Mouse (Mus musculus): Measurements from ENCODE around the gene Bbx. TPM values are rescaled to one million over a fixed set of nuclear protein-coding genes. Genes with fewer than 3 reads are reported as not detected.

Gene Bbx
- total RNA-seq, 1 experiment = 31.2 TPM

GRCm38 (mm10) chr16:50380682-50381350, 51.4 kb downstream of the Bbx start:
- peaks cover 0 to 3% of the 10 kb centered on the region in 2 experiments; a peak in 2 of 4 replicates for H3K4me1 ChIP-seq (ENCODE audit: control insufficient read depth in 2 of 2, insufficient read depth in 2 of 2, low read length in 2 of 2, poor library complexity in 1 of 2)
- in situ Hi-C loops (cut with MboI; ENCODE audit: low sequenced_read_pairs in 2 of 2, unreplicated experiment in 2 of 2) = loop anchor here (25.0 kb wide), 1 partner anchor 356 kb away; no protein-coding TSS in a partner anchor
- no peaks in the 10 kb centered on the region for H3K9me3 ChIP-seq (ENCODE audit: control insufficient read depth, insufficient read depth, low read depth, low read length)
- H3K27ac ChIP-seq (ENCODE audit: insufficient read depth, low read depth, low read length, poor library complexity, severe bottlenecking) = no peak overlapping the region
- no peaks in the 10 kb centered on the region for H3K36me3 ChIP-seq (ENCODE audit: control insufficient read depth, insufficient read depth, low read length, poor library complexity, severe bottlenecking)
- peak; percentile 63 for DNase-seq (ENCODE audit: low read depth, low spot score)
- no peak overlapping the region for H3K9ac ChIP-seq (ENCODE audit: insufficient read depth, low read depth, low read length, poor library complexity, severe bottlenecking)
- TF ChIP-seq ZC3H11A (IDR thresholded peaks at IDR 0.05; ENCODE audit: borderline replicate concordance, low read depth, low read length) = peak; percentile 23; the same call in 1 of the 2 replicates
- TF ChIP-seq MAFK (IDR thresholded peaks at IDR 0.05; ENCODE audit: insufficient read depth, low read depth, low read length) = no peak
- no peak for TF ChIP-seq CHD2 (IDR thresholded peaks at IDR 0.05; ENCODE audit: low read depth, low read length)
- H3K4me3 ChIP-seq (ENCODE audit: insufficient read depth in 1 of 2, low read depth in 1 of 2, low read length in 2 of 2, poor library complexity in 1 of 2, severe bottlenecking in 1 of 2) = peak overlapping the region in 1 of 2 experiments; percentile 39; a peak in 2 of 4 replicates

- DNase-seq (ENCODE audit: low read depth, low spot score) = no peak
- no peak for TF ChIP-seq MAFK (IDR thresholded peaks at IDR 0.05; ENCODE audit: insufficient read depth, low read depth, low read length)
- no peak for TF ChIP-seq ZC3H11A (IDR thresholded peaks at IDR 0.05; ENCODE audit: borderline replicate concordance, low read depth, low read length)
- TF ChIP-seq HCFC1 (IDR thresholded peaks at IDR 0.05; ENCODE audit: borderline replicate concordance, insufficient read depth, low read length) = no peak
- TF ChIP-seq ZNF384 (IDR thresholded peaks at IDR 0.05; ENCODE audit: low read depth, low read length) = no peak
- no peaks in the 10 kb centered on the region for H3K9me3 ChIP-seq (ENCODE audit: control insufficient read depth, insufficient read depth, low read depth, low read length)
- peaks cover 0 to 3% of the 10 kb centered on the region in 2 experiments; a peak in 2 of 4 replicates for H3K4me1 ChIP-seq (ENCODE audit: control insufficient read depth in 2 of 2, insufficient read depth in 2 of 2, low read length in 2 of 2, poor library complexity in 1 of 2)
- H3K9ac ChIP-seq (ENCODE audit: insufficient read depth, low read depth, low read length, poor library complexity, severe bottlenecking) = no peak overlapping the region
- in situ Hi-C loops (cut with MboI; ENCODE audit: low sequenced_read_pairs in 2 of 2, unreplicated experiment in 2 of 2) = loop anchor here (25.0 kb wide), 1 partner anchor 357 kb away; no protein-coding TSS in a partner anchor
- no peak overlapping the region for H3K4me3 ChIP-seq (ENCODE audit: insufficient read depth in 1 of 2, low read depth in 1 of 2, low read length in 2 of 2, poor library complexity in 1 of 2, severe bottlenecking in 1 of 2)
- no peak overlapping the region for H3K27ac ChIP-seq (ENCODE audit: insufficient read depth, low read depth, low read length, poor library complexity, severe bottlenecking)
- no peaks in the 10 kb centered on the region for H3K36me3 ChIP-seq (ENCODE audit: control insufficient read depth, insufficient read depth, low read length, poor library complexity, severe bottlenecking)
Measured at GRCm38 (mm10) chr16:50380232-50380631, 52.0 kb downstream of the Bbx start.

- no peak for TF ChIP-seq ZNF384 (IDR thresholded peaks at IDR 0.05; ENCODE audit: low read depth, low read length)
- TF ChIP-seq MAFK (IDR thresholded peaks at IDR 0.05; ENCODE audit: insufficient read depth, low read depth, low read length) = no peak
- no peak for TF ChIP-seq CHD2 (IDR thresholded peaks at IDR 0.05; ENCODE audit: low read depth, low read length)
- TF ChIP-seq ZC3H11A (IDR thresholded peaks at IDR 0.05; ENCODE audit: borderline replicate concordance, low read depth, low read length) = no peak
- TF ChIP-seq HCFC1 (IDR thresholded peaks at IDR 0.05; ENCODE audit: borderline replicate concordance, insufficient read depth, low read length) = no peak
- no peaks in the 10 kb centered on the region for H3K36me3 ChIP-seq (ENCODE audit: control insufficient read depth, insufficient read depth, low read length, poor library complexity, severe bottlenecking)
- no peaks in the 10 kb centered on the region for H3K4me1 ChIP-seq (ENCODE audit: control insufficient read depth in 2 of 2, insufficient read depth in 2 of 2, low read length in 2 of 2, poor library complexity in 1 of 2)
- in situ Hi-C loops (cut with MboI; ENCODE audit: low sequenced_read_pairs in 2 of 2, unreplicated experiment in 2 of 2) = loop anchor here (25.0 kb wide), 1 partner anchor 363 kb away; no protein-coding TSS in a partner anchor
- no peaks in the 10 kb centered on the region for H3K9me3 ChIP-seq (ENCODE audit: control insufficient read depth, insufficient read depth, low read depth, low read length)
- no peak overlapping the region for H3K4me3 ChIP-seq (ENCODE audit: insufficient read depth in 1 of 2, low read depth in 1 of 2, low read length in 2 of 2, poor library complexity in 1 of 2, severe bottlenecking in 1 of 2)
- peak; percentile 46 for DNase-seq (ENCODE audit: low read depth, low spot score)
- H3K27ac ChIP-seq (ENCODE audit: insufficient read depth, low read depth, low read length, poor library complexity, severe bottlenecking) = no peak overlapping the region
- H3K9ac ChIP-seq (ENCODE audit: insufficient read depth, low read depth, low read length, poor library complexity, severe bottlenecking) = no peak overlapping the region
Measured at GRCm38 (mm10) chr16:50374611-50375010, 57.6 kb downstream of the Bbx start.

- Histone ChIP-seq H3K36me3 (ENCODE audit: control insufficient read depth, insufficient read depth, low read length, poor library complexity, severe bottlenecking) (no peaks in the 10 kb centered on the region), H3K4me1 (ENCODE audit: control insufficient read depth in 2 of 2, insufficient read depth in 2 of 2, low read length in 2 of 2, poor library complexity in 1 of 2) (no peaks in the 10 kb centered on the region), H3K4me3 (ENCODE audit: insufficient read depth in 1 of 2, low read depth in 1 of 2, low read length in 2 of 2, poor library complexity in 1 of 2, severe bottlenecking in 1 of 2) (no peak overlapping the region), H3K9ac (ENCODE audit: insufficient read depth, low read depth, low read length, poor library complexity, severe bottlenecking) (no peak overlapping the region), H3K27ac (ENCODE audit: insufficient read depth, low read depth, low read length, poor library complexity, severe bottlenecking) (no peak overlapping the region), H3K9me3 (ENCODE audit: control insufficient read depth, insufficient read depth, low read depth, low read length) (no peaks in the 10 kb centered on the region)
- in situ Hi-C loops (cut with MboI; ENCODE audit: low sequenced_read_pairs in 2 of 2, unreplicated experiment in 2 of 2) = no loop called here
- DNase-seq (ENCODE audit: low read depth, low spot score) = no peak
- no peak for TF ChIP-seq MAFK (IDR thresholded peaks at IDR 0.05; ENCODE audit: insufficient read depth, low read depth, low read length)
- TF ChIP-seq HCFC1 (IDR thresholded peaks at IDR 0.05; ENCODE audit: borderline replicate concordance, insufficient read depth, low read length) = no peak
Measured at GRCm38 (mm10) chr16:50373685-50374084, 58.5 kb downstream of the Bbx start.

- no peak overlapping the region for H3K4me3 ChIP-seq (ENCODE audit: insufficient read depth in 1 of 2, low read depth in 1 of 2, low read length in 2 of 2, poor library complexity in 1 of 2, severe bottlenecking in 1 of 2)
- no peaks in the 10 kb centered on the region for H3K4me1 ChIP-seq (ENCODE audit: control insufficient read depth in 2 of 2, insufficient read depth in 2 of 2, low read length in 2 of 2, poor library complexity in 1 of 2)
- no peak overlapping the region for H3K27ac ChIP-seq (ENCODE audit: insufficient read depth, low read depth, low read length, poor library complexity, severe bottlenecking)
- DNase-seq (ENCODE audit: low read depth, low spot score) = no peak
- H3K9ac ChIP-seq (ENCODE audit: insufficient read depth, low read depth, low read length, poor library complexity, severe bottlenecking) = no peak overlapping the region
- in situ Hi-C loops (cut with MboI; ENCODE audit: low sequenced_read_pairs in 2 of 2, unreplicated experiment in 2 of 2) = no loop called here
- TF ChIP-seq ZC3H11A (IDR thresholded peaks at IDR 0.05; ENCODE audit: borderline replicate concordance, low read depth, low read length) (no peak), ZNF384 (IDR thresholded peaks at IDR 0.05; ENCODE audit: low read depth, low read length) (no peak), HCFC1 (IDR thresholded peaks at IDR 0.05; ENCODE audit: borderline replicate concordance, insufficient read depth, low read length) (no peak), MAFK (IDR thresholded peaks at IDR 0.05; ENCODE audit: insufficient read depth, low read depth, low read length) (no peak), CHD2 (IDR thresholded peaks at IDR 0.05; ENCODE audit: low read depth, low read length) (no peak)
- H3K9me3 ChIP-seq (ENCODE audit: control insufficient read depth, insufficient read depth, low read depth, low read length) = no peaks in the 10 kb centered on the region
- no peaks in the 10 kb centered on the region for H3K36me3 ChIP-seq (ENCODE audit: control insufficient read depth, insufficient read depth, low read length, poor library complexity, severe bottlenecking)
Measured at GRCm38 (mm10) chr16:50372543-50372942, 59.6 kb downstream of the Bbx start.
